Mouse (Mus musculus) lung, adult 18-20 months (tissue): ENCODE results near the gene Kif26a.

Experiments used
- DNase-seq, 2 experiments: peaks; one replicate each; pipeline ENCODE4 v3.0.0; 2022; ENCODE audit warnings: mixed read lengths in 2 of 2

Kif26a gene

GRCm38 (mm10) chr12:112221754-112222439 lies 75.9 kb downstream of the Kif26a start:
- no peak for DNase-seq

GRCm38 (mm10) chr12:112223721-112224337 lies 77.8 kb downstream of the Kif26a start:
- no peak for DNase-seq

- DNase-seq = no peak
Measured at GRCm38 (mm10) chr12:112226238-112226637, 80.2 kb downstream of the Kif26a start.

GRCm38 (mm10) chr12:112226656-112227055 lies 80.6 kb downstream of the Kif26a start:
- no peak for DNase-seq

GRCm38 (mm10) chr12:112229084-112229483 lies 83.1 kb downstream of the Kif26a start:
- DNase-seq = no peak

- no peak for DNase-seq
Measured at GRCm38 (mm10) chr12:112230196-112230595, 84.2 kb downstream of the Kif26a start.
